Mouse (Mus musculus): ENCODE results near the gene Ly75. TPM values are rescaled to one million over a fixed set of nuclear protein-coding genes. Genes with fewer than 3 reads are reported as not detected.

Ly75 gene
- polyA plus RNA-seq, 1 experiment from 2014 or later, result 1.4 TPM

DNA sequence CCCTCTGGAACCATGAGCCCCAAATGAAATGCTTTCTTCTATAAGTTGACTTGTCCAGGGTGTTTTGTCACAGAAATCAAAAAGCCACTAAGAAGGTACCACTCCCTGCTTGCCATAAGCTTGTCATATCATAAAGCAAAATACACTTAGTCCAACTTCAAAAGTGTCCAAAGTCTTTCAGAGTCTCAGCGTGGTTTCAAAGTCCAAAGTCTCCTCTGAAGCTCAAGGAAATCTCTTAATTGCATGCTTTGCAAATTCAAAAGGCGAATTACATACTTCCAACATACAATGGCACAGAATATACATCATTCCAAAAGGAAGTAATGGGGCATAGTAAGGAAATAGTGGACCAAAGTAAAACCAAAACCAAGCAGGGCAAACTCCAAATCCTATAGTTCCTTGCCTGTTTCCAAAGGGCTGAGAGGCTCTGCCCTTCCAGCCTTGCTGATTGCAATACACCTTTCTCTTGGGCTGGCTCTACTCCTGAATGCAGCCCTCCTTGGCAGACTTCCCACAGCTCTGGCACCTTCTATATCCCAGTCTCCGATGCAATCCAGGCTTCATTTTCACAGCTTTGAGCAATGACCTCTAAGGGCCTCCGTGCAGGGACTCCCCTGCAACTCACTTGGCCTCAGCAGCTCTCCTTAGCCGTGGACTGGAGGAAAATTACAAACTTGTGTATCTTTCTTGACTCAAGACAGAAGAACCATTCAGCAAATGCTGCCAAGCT is 122.3 kb downstream of the Ly75 start:
- H3K4me3 ChIP-seq, result no peak overlapping the region
- no peak overlapping the region for H3K27ac ChIP-seq (replicated peaks)
- no peaks in the 10 kb centered on the region for H3K36me3 ChIP-seq
- no peaks in the 10 kb centered on the region for H3K4me1 ChIP-seq (replicated peaks)
- H3K4me2 ChIP-seq, result no peak overlapping the region
- WGBS, result 84% methylated on average over 5 of the region's 5 CpGs
- H3K9ac ChIP-seq, result no peak overlapping the region
- no peak for ATAC-seq (ENCODE audit: low FRiP score, low read depth)
- H3K9me3 ChIP-seq, result no peaks in the 10 kb centered on the region
- no peaks in the 10 kb centered on the region for H3K27me3 ChIP-seq

DNA sequence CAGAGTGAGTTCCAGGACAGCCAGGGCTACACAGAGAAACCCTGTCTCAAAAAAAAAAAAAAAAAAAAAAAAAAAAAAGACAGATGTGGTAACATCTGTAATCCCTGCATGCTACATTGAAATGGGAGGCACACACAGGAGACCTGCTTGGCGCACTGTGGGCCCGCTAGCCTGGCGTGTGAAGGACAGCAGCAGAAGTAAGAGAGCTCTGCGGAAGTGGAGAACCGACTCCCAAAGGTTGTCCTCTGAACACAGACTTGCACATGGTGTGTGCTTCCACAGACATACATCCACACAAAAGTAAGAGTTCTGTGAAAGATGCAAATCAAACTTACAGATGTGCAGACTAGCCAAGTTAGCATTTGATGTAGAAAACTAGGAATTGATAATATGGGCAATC is 123.9 kb downstream of the Ly75 start:
- peaks cover 3% of the 10 kb centered on the region for H3K36me3 ChIP-seq
- no peak for ATAC-seq (ENCODE audit: low FRiP score, low read depth)
- 97% methylated on average over 5 of the region's 5 CpGs for whole genome bisulfite sequencing
- no peaks in the 10 kb centered on the region for H3K27me3 ChIP-seq
- no peak overlapping the region for H3K4me3 ChIP-seq
- no peak overlapping the region for H3K9ac ChIP-seq
- H3K4me2 ChIP-seq, result no peak overlapping the region
- H3K9me3 ChIP-seq, result no peaks in the 10 kb centered on the region
- no peak overlapping the region for H3K27ac ChIP-seq (replicated peaks)
- no peaks in the 10 kb centered on the region for H3K4me1 ChIP-seq (replicated peaks)

DNA sequence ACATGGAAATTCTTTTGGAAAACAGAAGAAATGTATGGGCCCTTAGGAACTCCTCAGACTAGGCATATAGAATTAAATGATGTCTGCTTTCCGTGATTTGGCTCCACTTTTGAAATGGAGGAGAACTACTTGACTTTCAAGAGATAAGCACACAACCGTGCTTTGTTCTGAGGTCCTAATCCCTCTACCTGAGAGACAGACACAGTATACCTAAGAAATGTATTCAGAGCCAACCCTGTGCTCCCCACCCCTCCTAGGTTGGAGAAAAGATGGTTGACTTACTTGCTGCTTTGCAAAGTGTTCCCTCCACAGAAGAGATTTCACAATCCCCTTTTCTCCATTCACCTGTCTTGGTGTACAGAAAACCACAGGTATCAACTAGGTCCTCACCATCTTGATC is 126.4 kb downstream of the Ly75 start:
- Histone ChIP-seq H3K4me1 (replicated peaks) (no peaks in the 10 kb centered on the region), H3K36me3 (peaks cover 4% of the 10 kb centered on the region), H3K27me3 (no peaks in the 10 kb centered on the region), H3K9me3 (no peaks in the 10 kb centered on the region), H3K9ac (no peak overlapping the region), H3K4me2 (no peak overlapping the region), H3K27ac (replicated peaks) (no peak overlapping the region), H3K4me3 (no peak overlapping the region)
- WGBS, result 94% methylated on average over 2 of the region's 2 CpGs
- no peak for ATAC-seq (ENCODE audit: low FRiP score, low read depth)

DNA sequence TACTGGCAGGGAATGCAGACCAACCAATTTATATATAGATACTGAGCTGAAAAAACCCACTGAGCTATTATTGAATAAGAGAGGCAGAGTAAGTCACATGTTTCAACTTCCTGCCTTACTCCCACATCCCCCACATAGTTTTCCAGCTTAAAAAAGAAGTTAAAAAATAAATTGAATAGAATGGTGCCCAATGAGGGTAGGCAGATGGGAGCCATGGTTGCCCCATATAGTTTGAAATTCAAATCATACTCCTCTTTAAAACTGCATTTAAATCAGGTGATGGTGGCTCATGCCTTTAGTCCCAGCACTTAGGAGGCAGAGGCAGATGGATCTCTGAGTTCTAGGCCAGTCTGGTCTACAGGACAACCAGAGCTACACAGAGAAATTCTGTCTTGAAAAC is 129.6 kb downstream of the Ly75 start:
- Histone ChIP-seq H3K36me3 (peaks cover 20% of the 10 kb centered on the region), H3K4me1 (replicated peaks) (no peaks in the 10 kb centered on the region), H3K9me3 (no peaks in the 10 kb centered on the region), H3K9ac (no peak overlapping the region), H3K4me3 (no peak overlapping the region), H3K4me2 (no peak overlapping the region), H3K27ac (replicated peaks) (no peak overlapping the region), H3K27me3 (no peaks in the 10 kb centered on the region)
- ATAC-seq (ENCODE audit: low FRiP score, low read depth), result no peak

DNA sequence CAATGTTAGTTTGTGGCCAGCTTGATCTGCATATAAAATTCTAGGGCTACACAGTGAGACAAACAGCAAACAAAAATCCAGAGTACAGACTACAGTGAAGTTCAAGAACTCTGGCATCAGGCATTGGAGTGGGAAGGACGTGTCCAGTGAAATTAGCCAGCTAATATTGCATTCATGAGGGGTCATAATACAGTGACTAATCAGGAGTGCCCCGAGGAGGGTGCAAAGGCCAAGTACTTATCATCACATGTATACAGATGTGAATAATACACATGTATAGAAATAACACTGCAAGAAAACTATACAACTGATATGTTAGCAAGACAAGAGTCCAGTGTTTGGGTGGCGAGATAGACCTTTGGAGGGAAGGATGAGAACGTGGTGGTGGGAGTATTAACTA is 130.3 kb downstream of the Ly75 start:
- H3K27me3 ChIP-seq, result no peaks in the 10 kb centered on the region
- H3K27ac ChIP-seq (replicated peaks), result no peak overlapping the region
- no peaks in the 10 kb centered on the region for H3K4me1 ChIP-seq (replicated peaks)
- H3K9me3 ChIP-seq, result no peaks in the 10 kb centered on the region
- ATAC-seq (ENCODE audit: low FRiP score, low read depth), result no peak
- peaks cover 20% of the 10 kb centered on the region for H3K36me3 ChIP-seq
- no peak overlapping the region for H3K4me3 ChIP-seq
- 90% methylated on average over 4 of the region's 4 CpGs for WGBS
- H3K4me2 ChIP-seq, result no peak overlapping the region
- no peak overlapping the region for H3K9ac ChIP-seq

Other genes starting within 250 kb of the Ly75 start
- gene Baz2b, start 173.5 kb downstream of the Ly75 start, polyA plus RNA-seq (2015; fragmentation: Nextera tagmentation; extraction: Ambion mirVana), result 74.7 and 78.7 TPM in 2 replicates
- 86.3 and 87.4 TPM in 2 replicates for gene March7, start 173.4 kb downstream of the Ly75 start, polyA plus RNA-seq (2015; fragmentation: Nextera tagmentation; extraction: Ambion mirVana)
- gene Cd302, start 98.8 kb downstream of the Ly75 start, polyA plus RNA-seq (2015; fragmentation: Nextera tagmentation; extraction: Ambion mirVana), result 15.9 and 17.5 TPM in 2 replicates
- gene Pla2r1, start 170.0 kb upstream of the Ly75 start, polyA plus RNA-seq (2015; fragmentation: Nextera tagmentation; extraction: Ambion mirVana), result 0.35 and 0.51 TPM in 2 replicates

Measured in hindbrain, embryonic 15.5 days (tissue).